Mouse (Mus musculus) CD4-positive, CD25-positive, alpha-beta regulatory T cell (primary cell): ENCODE data around the gene Adgrf4. TPM values are rescaled to one million over a fixed set of nuclear protein-coding genes. Genes with fewer than 3 reads are reported as not detected.

Source experiments
- polyA plus RNA-seq: library from polyadenylated mRNA; unstranded; fragments of 100-300 nt; shearing (Covaris generic); gene quantifications from one replicate; pipeline ENCODE4 v1.2.1, GENCODE M21; 2017

Gene Adgrf4
- polyA plus RNA-seq = not detected

DNA sequence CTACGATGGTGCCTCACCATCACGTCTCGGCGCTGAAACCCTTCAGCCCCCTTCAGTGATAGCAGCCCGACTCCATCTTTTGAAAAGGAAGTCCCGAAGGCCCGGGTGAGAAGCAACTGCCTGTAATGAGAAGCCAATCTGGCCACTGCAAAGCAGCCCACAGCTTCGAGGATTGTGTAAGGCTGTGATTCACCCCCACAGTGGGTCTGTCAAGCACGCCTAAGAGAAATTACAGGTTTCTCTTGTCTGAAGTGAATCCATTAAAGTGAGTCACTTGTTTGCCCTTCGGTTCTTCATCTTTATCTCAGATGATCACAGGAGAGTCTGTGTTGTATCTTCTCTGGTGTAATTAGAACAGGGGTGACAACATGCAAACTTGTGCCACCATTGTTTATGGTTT lies at the start of gene Adgrf4:
Gene Adgrf4, minus strand, starts transcription at position 149 of the 400 bp plus-strand sequence.

DNA sequence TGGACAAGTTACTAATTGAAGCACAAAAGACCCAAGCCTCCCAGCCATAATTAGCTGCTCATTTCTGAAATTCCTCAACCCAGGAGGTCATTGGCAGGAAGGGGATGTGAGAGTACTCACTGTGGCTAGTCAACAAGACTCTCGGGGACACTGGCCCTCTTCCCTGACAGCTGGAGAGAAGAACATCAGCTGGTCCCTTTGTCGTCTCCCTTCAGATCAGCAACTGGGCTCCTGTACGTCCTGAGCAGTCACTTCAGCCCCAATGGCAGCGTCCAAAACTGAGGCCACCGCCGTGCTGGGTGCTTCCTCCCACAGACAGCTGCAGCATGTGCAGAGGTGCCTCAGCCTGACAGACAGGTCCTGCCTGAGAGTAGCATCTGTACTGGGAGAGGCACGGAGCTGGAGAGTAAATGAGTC lies 49.7 kb upstream of the Adgrf4 start, which contains the start of gene Adgrf2:
Gene Adgrf2, minus strand, starts transcription at position 379 of the 417 bp plus-strand sequence.

DNA sequence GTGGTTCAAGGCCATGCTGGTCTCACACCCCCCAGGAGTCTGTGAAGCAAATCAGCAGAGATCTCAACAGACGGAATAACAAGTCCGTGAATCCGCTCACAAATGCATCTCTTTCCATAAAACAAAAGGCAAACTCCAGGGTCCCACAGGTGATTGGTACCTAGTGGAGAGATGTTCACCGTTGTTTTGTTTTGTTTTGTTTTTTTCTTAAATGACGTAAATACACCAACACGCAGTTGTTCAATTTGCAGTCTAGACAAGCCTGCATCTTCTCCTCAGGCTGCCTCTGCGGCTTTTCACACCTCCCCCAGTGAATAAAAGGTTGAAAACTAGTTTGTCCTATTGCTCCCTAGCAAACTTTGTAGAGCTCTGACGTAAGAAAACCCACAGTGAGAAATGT lies 80.8 kb downstream of the Adgrf4 start, which contains the start of gene Opn5:
Gene Opn5, minus strand, starts transcription at position 101 of the 400 bp plus-strand sequence.

Other genes with a start within 250 kb of the Adgrf4 start
- not detected for gene Opn5, start 80.9 kb downstream of the Adgrf4 start, polyA plus RNA-seq
- gene Adgrf2, start 49.9 kb upstream of the Adgrf4 start, polyA plus RNA-seq = 0.07 TPM
- gene Cd2ap, start 184.4 kb upstream of the Adgrf4 start, polyA plus RNA-seq = 16.8 TPM